Mouse (Mus musculus): Measurements from ENCODE around the gene Mtus2.

The Mtus2 gene

GRCm38 (mm10) chr5:147992581-147993378 is 35.7 kb downstream of the Mtus2 start:
- CTCF ChIA-PET, result interaction anchor here in 3 of 4 experiments (0.6 to 1.5 kb wide), 28 partner anchors 9 to 735 kb away, joined by 3 to 14 read pairs (median 4); no protein-coding TSS in a partner anchor
- POLR2A ChIA-PET, result interaction anchor here in 3 of 4 experiments (0.6 to 3.2 kb wide), 12 partner anchors 12 to 532 kb away, joined by 3 to 13 read pairs (median 3); no protein-coding TSS in a partner anchor

- ChIA-PET POLR2A (interaction anchor here in 1 of 4 experiments (0.6 to 1.3 kb wide), 6 partner anchors 11 to 1475 kb away, joined by 3 to 4 read pairs (median 3); no protein-coding TSS in a partner anchor), CTCF (interaction anchor here (0.5 to 1.2 kb wide), 7 partner anchors 13 to 320 kb away, joined by 3 to 5 read pairs (median 4); no protein-coding TSS in a partner anchor)
Measured at GRCm38 (mm10) chr5:148005263-148005662, 48.1 kb downstream of the Mtus2 start.

GRCm38 (mm10) chr5:148012156-148012555 is 55.0 kb downstream of the Mtus2 start:
- ChIA-PET CTCF (interaction anchor here in 2 of 4 experiments (1.5 kb wide), 2 partner anchors 14 to 20 kb away, joined by 3 to 5 read pairs; no protein-coding TSS in a partner anchor), POLR2A (interaction anchor here in 2 of 4 experiments (1.0 to 1.9 kb wide), 4 partner anchors 15 to 87 kb away, joined by 3 to 7 read pairs (median 3); no protein-coding TSS in a partner anchor)

- CTCF ChIA-PET, result interaction anchor here in 1 of 4 experiments (0.7 to 1.2 kb wide), 2 partner anchors 10 to 50 kb away, joined by 3 to 4 read pairs; no protein-coding TSS in a partner anchor
- POLR2A ChIA-PET, result no interaction called here
Measured at GRCm38 (mm10) chr5:148014133-148014854, 57.2 kb downstream of the Mtus2 start.

GRCm38 (mm10) chr5:148015383-148015782 is 58.3 kb downstream of the Mtus2 start:
- CTCF ChIA-PET, result interaction anchor here in 2 of 4 experiments (0.5 to 3.0 kb wide), 5 partner anchors 11 to 310 kb away, joined by 3 to 15 read pairs (median 3); no protein-coding TSS in a partner anchor
- POLR2A ChIA-PET, result interaction anchor here in 1 of 4 experiments (0.7 to 1.4 kb wide), 4 partner anchors 9 to 11 kb away, joined by 3 to 4 read pairs (median 3); no protein-coding TSS in a partner anchor

GRCm38 (mm10) chr5:148017371-148017770 is 60.3 kb downstream of the Mtus2 start:
- CTCF ChIA-PET, result interaction anchor here in 1 of 4 experiments (3.0 kb wide), 1 partner anchor 9 kb away, joined by 15 read pairs; no protein-coding TSS in a partner anchor
- POLR2A ChIA-PET, result no interaction called here

GRCm38 (mm10) chr5:148022784-148023183 is 65.7 kb downstream of the Mtus2 start:
- CTCF ChIA-PET, result no interaction called here
- POLR2A ChIA-PET, result no interaction called here

GRCm38 (mm10) chr5:148026401-148027349 is 69.6 kb downstream of the Mtus2 start:
- ChIA-PET POLR2A (interaction anchor here in 3 of 4 experiments (0.6 to 1.3 kb wide), 4 partner anchors 10 to 53 kb away, joined by 3 to 4 read pairs (median 3); no protein-coding TSS in a partner anchor), CTCF (interaction anchor here (0.5 to 2.2 kb wide), 33 partner anchors 10 to 1318 kb away, joined by 3 to 15 read pairs (median 4); no protein-coding TSS in a partner anchor)

- CTCF ChIA-PET, result interaction anchor here in 3 of 4 experiments (0.5 to 0.7 kb wide), 3 partner anchors 35 to 860 kb away, joined by 3 to 4 read pairs (median 3); no protein-coding TSS in a partner anchor
- POLR2A ChIA-PET, result interaction anchor here in 2 of 4 experiments (0.6 to 1.0 kb wide), 3 partner anchors 12 to 284 kb away, joined by 3 to 11 read pairs (median 3); no protein-coding TSS in a partner anchor
Measured at GRCm38 (mm10) chr5:148027985-148028384, 70.9 kb downstream of the Mtus2 start.

GRCm38 (mm10) chr5:148041661-148042060 is 84.5 kb downstream of the Mtus2 start:
- CTCF ChIA-PET, result no interaction called here
- POLR2A ChIA-PET, result no interaction called here

GRCm38 (mm10) chr5:148048200-148048599 is 91.1 kb downstream of the Mtus2 start:
- CTCF ChIA-PET, result interaction anchor here in 1 of 4 experiments (0.6 kb wide), 1 partner anchor 40 kb away, joined by 3 read pairs; no protein-coding TSS in a partner anchor

GRCm38 (mm10) chr5:148049304-148049703 is 92.2 kb downstream of the Mtus2 start:
- CTCF ChIA-PET, result interaction anchor here in 1 of 4 experiments (0.6 kb wide), 1 partner anchor 322 kb away, joined by 3 read pairs; no protein-coding TSS in a partner anchor

More at GRCm38 (mm10) chr5:148048200-148048599, 91.1 kb downstream of the Mtus2 start:
- POLR2A ChIA-PET, result no interaction called here

GRCm38 (mm10) chr5:148052846-148053608 is 95.9 kb downstream of the Mtus2 start:
- CTCF ChIA-PET, result interaction anchor here in 1 of 4 experiments (0.5 kb wide), 1 partner anchor 14 kb away, joined by 4 read pairs; no protein-coding TSS in a partner anchor
- POLR2A ChIA-PET, result no interaction called here

More at GRCm38 (mm10) chr5:148049304-148049703, 92.2 kb downstream of the Mtus2 start:
- POLR2A ChIA-PET, result no interaction called here

- CTCF ChIA-PET, result no interaction called here
- POLR2A ChIA-PET, result no interaction called here
Measured at GRCm38 (mm10) chr5:148053609-148053990, 96.5 kb downstream of the Mtus2 start.

GRCm38 (mm10) chr5:148056831-148057230 is 99.7 kb downstream of the Mtus2 start:
- POLR2A ChIA-PET, result no interaction called here

GRCm38 (mm10) chr5:148057433-148057832 is 100.3 kb downstream of the Mtus2 start:
- POLR2A ChIA-PET, result no interaction called here
- CTCF ChIA-PET, result no interaction called here

More at GRCm38 (mm10) chr5:148056831-148057230, 99.7 kb downstream of the Mtus2 start:
- CTCF ChIA-PET, result no interaction called here

- ChIA-PET CTCF (interaction anchor here in 2 of 4 experiments (1.0 to 1.7 kb wide), 4 partner anchors 12 to 110 kb away, joined by 3 to 4 read pairs (median 3); no protein-coding TSS in a partner anchor), POLR2A (no interaction called here)
Measured at GRCm38 (mm10) chr5:148059339-148059738, 102.2 kb downstream of the Mtus2 start.
